Mouse (Mus musculus): ENCODE data around the gene Lhx3.

The Lhx3 gene

GRCm38 (mm10) chr2:26208126-26208789, at the start of gene Lhx3:
Gene Lhx3 (minus strand): TSS chr2:26208289.
- DNase-seq (ENCODE audit: low spot score): peak; percentile 96

GRCm38 (mm10) chr2:26257315-26258096, 49.4 kb upstream of the Lhx3 start:
- no peak for DNase-seq (ENCODE audit: low spot score)

- no peak for DNase-seq (ENCODE audit: low spot score)
Measured at GRCm38 (mm10) chr2:26254816-26255215, 46.7 kb upstream of the Lhx3 start.

- DNase-seq (ENCODE audit: low spot score): no peak
Measured at GRCm38 (mm10) chr2:26252514-26253206, 44.6 kb upstream of the Lhx3 start.

GRCm38 (mm10) chr2:26247531-26247930, 39.4 kb upstream of the Lhx3 start:
- DNase-seq (ENCODE audit: low spot score): no peak

- DNase-seq (ENCODE audit: low spot score): no peak
Measured at GRCm38 (mm10) chr2:26240841-26241240, 32.8 kb upstream of the Lhx3 start.

GRCm38 (mm10) chr2:26240330-26240729, 32.2 kb upstream of the Lhx3 start:
- no peak for DNase-seq (ENCODE audit: low spot score)

GRCm38 (mm10) chr2:26237290-26237782, 29.2 kb upstream of the Lhx3 start, which contains the start of gene Qsox2:
Gene Qsox2 (minus strand): TSS chr2:26237525.
- peak; percentile 95 for DNase-seq (ENCODE audit: low spot score)

GRCm38 (mm10) chr2:26236681-26237289, 28.7 kb upstream of the Lhx3 start:
- DNase-seq (ENCODE audit: low spot score): peak; percentile 38

- DNase-seq (ENCODE audit: low spot score): no peak
Measured at GRCm38 (mm10) chr2:26234771-26235170, 26.7 kb upstream of the Lhx3 start.

GRCm38 (mm10) chr2:26234253-26234652, 26.2 kb upstream of the Lhx3 start:
- DNase-seq (ENCODE audit: low spot score): no peak

- no peak for DNase-seq (ENCODE audit: low spot score)
Measured at GRCm38 (mm10) chr2:26231366-26231765, 23.3 kb upstream of the Lhx3 start.

GRCm38 (mm10) chr2:26230253-26230652, 22.2 kb upstream of the Lhx3 start:
- no peak for DNase-seq (ENCODE audit: low spot score)

GRCm38 (mm10) chr2:26227788-26228187, 19.7 kb upstream of the Lhx3 start:
- DNase-seq (ENCODE audit: low spot score): peak; percentile 88

- DNase-seq (ENCODE audit: low spot score): no peak
Measured at GRCm38 (mm10) chr2:26225242-26225641, 17.2 kb upstream of the Lhx3 start.

- no peak for DNase-seq (ENCODE audit: low spot score)
Measured at GRCm38 (mm10) chr2:26223961-26224360, 15.9 kb upstream of the Lhx3 start.

GRCm38 (mm10) chr2:26214526-26214925, 6.4 kb upstream of the Lhx3 start:
- DNase-seq (ENCODE audit: low spot score): no peak

GRCm38 (mm10) chr2:26209566-26209965, 1.5 kb upstream of the Lhx3 start:
- no peak for DNase-seq (ENCODE audit: low spot score)

GRCm38 (mm10) chr2:26207559-26207958, 530 bp downstream of the Lhx3 start:
- no peak for DNase-seq (ENCODE audit: low spot score)

GRCm38 (mm10) chr2:26205761-26206160, 2.3 kb downstream of the Lhx3 start:
- no peak for DNase-seq (ENCODE audit: low spot score)

GRCm38 (mm10) chr2:26205126-26205525, 3.0 kb downstream of the Lhx3 start:
- peak; percentile 82 for DNase-seq (ENCODE audit: low spot score)

GRCm38 (mm10) chr2:26202849-26203475, 5.1 kb downstream of the Lhx3 start:
- peak; percentile 56 for DNase-seq (ENCODE audit: low spot score)

Data from embryo, embryonic 10 days (tissue).